Mouse (Mus musculus) small intestine, adult 2 months (tissue): ENCODE measurements around the gene Rgsl1. TPM values are rescaled to one million over a fixed set of nuclear protein-coding genes. Genes with fewer than 3 reads are reported as not detected.

ENCODE experiments used
- H3K27ac ChIP-seq: fragments of 200-500 bp; 2 replicates; pipeline ENCODE4 v1.5.1; 2012; ENCODE audit warnings: low read depth, low read length, control low read depth, inconsistent platforms; ENCODE audit not compliant: insufficient read depth
- H3K27me3 ChIP-seq: fragments of 200-500 bp; 2 replicates; pipeline ENCODE4 v1.6.1; 2012; ENCODE audit warnings: mild to moderate bottlenecking, moderate library complexity, low read length, inconsistent platforms; ENCODE audit not compliant: control insufficient read depth, insufficient read depth
- H3K36me3 ChIP-seq: fragments of 200-500 bp; 2 replicates; pipeline ENCODE4 v1.6.1; 2012; ENCODE audit warnings: mild to moderate bottlenecking, low read length, control low read depth, inconsistent platforms; ENCODE audit not compliant: control insufficient read depth, insufficient read depth
- H3K4me1 ChIP-seq: fragments of 200-500 bp; 2 replicates; pipeline ENCODE4 v1.6.1; 2012; ENCODE audit warnings: low read length, inconsistent platforms, mixed read lengths; ENCODE audit not compliant: control insufficient read depth, insufficient read depth, insufficient read length
- H3K4me3 ChIP-seq: fragments of 200-500 bp; 2 replicates; pipeline ENCODE4 v1.5.1; 2012; ENCODE audit warnings: low read depth, mild to moderate bottlenecking, control low read depth, inconsistent platforms, low read length, moderate library complexity
- CTCF ChIP-seq: fragments of 200-500 bp; IDR thresholded peaks from 2 replicates; pipeline ENCODE4 v1.5.1; 2012; ENCODE audit warnings: low read depth, mild to moderate bottlenecking, control low read depth, inconsistent platforms, low read length, moderate library complexity, mixed read lengths; ENCODE audit not compliant: insufficient replicate concordance, insufficient read length; ENCODE audit errors: extremely low read depth
- POLR2A ChIP-seq: fragments of 200-500 bp; IDR thresholded peaks from 2 replicates; pipeline ENCODE4 v1.6.1; 2012; ENCODE audit warnings: low read depth, mild to moderate bottlenecking, control low read depth, inconsistent platforms, low read length, moderate library complexity
- WGBS: fragments of 180-500 bp; shearing (Covaris S2); methylation state at CpG from one replicate; pipeline ENCODE4 v1.1.7; 2018; 5-methylcytosine and 5-hydroxymethylcytosine counted together
- polyA plus RNA-seq: library from polyadenylated mRNA; depleted of rRNA; stranded (reverse); fragments of >200 nt; gene quantifications from 2 replicates; pipeline ENCODE4 v1.2.3, GENCODE M21; 2012

Rgsl1 gene
- polyA plus RNA-seq, 1 experiment, result not detected

DNA sequence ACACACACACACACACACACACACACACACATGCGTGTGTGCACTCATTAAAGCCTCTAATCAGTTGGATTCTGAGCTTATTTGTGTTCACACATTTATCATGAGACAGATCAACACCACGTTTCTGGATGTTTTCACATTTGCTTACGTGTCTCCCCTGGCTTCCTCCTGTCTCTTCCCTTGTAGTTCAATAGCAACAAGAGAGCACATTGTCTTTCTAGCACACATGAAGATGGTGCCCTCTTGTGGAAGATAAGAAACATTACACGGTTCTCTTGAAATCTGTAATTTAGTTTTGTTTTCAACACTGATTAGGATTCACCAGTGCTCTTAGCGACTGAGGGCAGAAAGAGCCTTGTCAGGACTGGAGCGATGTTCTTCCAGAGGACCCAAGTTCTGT is 2.9 kb upstream of the Rgsl1 start:
- Histone ChIP-seq H3K4me1 (no peaks in the 10 kb centered on the region), H3K27me3 (no peaks in the 10 kb centered on the region), H3K27ac (no peak overlapping the region), H3K4me3 (no peak overlapping the region), H3K36me3 (no peaks in the 10 kb centered on the region)
- TF ChIP-seq POLR2A, result no peak
- TF ChIP-seq CTCF, result peak; percentile 34; the same call in 1 of the 2 replicates
- 20% methylated on average over 6 of the region's 6 CpGs for WGBS

DNA sequence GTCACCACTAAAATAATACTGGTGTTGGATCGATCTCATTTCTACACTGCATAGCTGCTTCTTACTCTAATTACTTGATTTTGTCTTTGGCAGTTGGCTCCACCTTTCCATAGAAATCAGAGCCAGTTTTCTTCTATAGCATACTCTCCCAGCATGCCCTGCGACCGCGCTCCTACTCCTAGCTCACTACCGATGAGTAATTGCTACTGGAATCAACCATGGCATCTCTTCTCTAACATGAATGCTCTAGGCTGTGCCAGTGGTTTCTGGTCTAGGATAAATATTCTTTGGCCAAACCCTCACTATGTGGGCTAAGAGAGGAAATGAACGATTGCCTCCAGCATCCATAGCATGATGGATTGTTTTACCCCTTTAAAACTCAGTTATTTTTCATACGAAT is 2.5 kb upstream of the Rgsl1 start:
- Histone ChIP-seq H3K27me3 (no peaks in the 10 kb centered on the region), H3K36me3 (no peaks in the 10 kb centered on the region), H3K27ac (no peak overlapping the region), H3K4me3 (no peak overlapping the region), H3K4me1 (no peaks in the 10 kb centered on the region)
- WGBS, result 84% methylated on average over 7 of the region's 7 CpGs
- TF ChIP-seq POLR2A (no peak), CTCF (no peak)

- TF ChIP-seq CTCF (no peak), POLR2A (no peak)
- Histone ChIP-seq H3K27me3 (no peaks in the 10 kb centered on the region), H3K36me3 (no peaks in the 10 kb centered on the region), H3K27ac (no peak overlapping the region), H3K4me1 (no peaks in the 10 kb centered on the region), H3K4me3 (no peak overlapping the region)
- 84% methylated on average over 11 of the region's 11 CpGs for WGBS
Measured at GRCm38 (mm10) chr1:153842121-153842740, 1.7 kb downstream of the Rgsl1 start.

GRCm38 (mm10) chr1:153836036-153836435 is 7.9 kb downstream of the Rgsl1 start:
- Histone ChIP-seq H3K4me3 (no peak overlapping the region), H3K27me3 (no peaks in the 10 kb centered on the region), H3K36me3 (no peaks in the 10 kb centered on the region), H3K4me1 (no peaks in the 10 kb centered on the region), H3K27ac (no peak overlapping the region)
- WGBS, result 49% methylated on average over 4 of the region's 4 CpGs
- TF ChIP-seq CTCF, result no peak
- no peak for TF ChIP-seq POLR2A

GRCm38 (mm10) chr1:153830746-153831145 is 13.2 kb downstream of the Rgsl1 start:
- Histone ChIP-seq H3K4me1 (no peaks in the 10 kb centered on the region), H3K27me3 (no peaks in the 10 kb centered on the region), H3K36me3 (no peaks in the 10 kb centered on the region), H3K27ac (no peak overlapping the region), H3K4me3 (no peak overlapping the region)
- 79% methylated on average over 4 of the region's 4 CpGs for WGBS
- TF ChIP-seq POLR2A, result no peak
- TF ChIP-seq CTCF, result no peak

GRCm38 (mm10) chr1:153820216-153820615 is 23.7 kb downstream of the Rgsl1 start:
- no peak overlapping the region for H3K4me3 ChIP-seq
- no peak overlapping the region for H3K27ac ChIP-seq
- H3K4me1 ChIP-seq, result no peaks in the 10 kb centered on the region
- TF ChIP-seq CTCF, result no peak
- TF ChIP-seq POLR2A, result no peak
- no peaks in the 10 kb centered on the region for H3K36me3 ChIP-seq
- no peaks in the 10 kb centered on the region for H3K27me3 ChIP-seq
- 53% methylated on average over 3 of the region's 3 CpGs for WGBS

DNA sequence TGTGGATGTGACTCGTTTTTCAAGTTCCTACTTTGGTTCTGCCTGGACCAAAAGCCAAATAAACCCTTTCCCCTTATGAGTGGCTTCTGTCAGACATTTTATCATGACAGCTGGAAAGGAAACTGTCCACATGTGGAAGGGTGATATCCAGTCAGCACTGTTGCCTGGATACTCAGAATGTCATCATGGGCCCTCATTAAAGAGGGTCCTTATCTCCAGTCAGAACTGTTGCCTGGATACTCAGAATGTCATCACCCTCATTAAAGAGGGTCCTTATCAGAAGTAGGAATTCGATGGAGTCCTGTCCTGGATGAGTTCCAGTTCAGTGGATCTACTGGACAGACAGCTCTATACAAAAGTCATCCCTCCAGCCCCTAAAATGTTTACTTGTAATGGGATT is 29.7 kb downstream of the Rgsl1 start:
- 16% methylated on average over 2 of the region's 2 CpGs for WGBS
- H3K36me3 ChIP-seq, result no peaks in the 10 kb centered on the region
- no peak overlapping the region for H3K27ac ChIP-seq
- no peak overlapping the region for H3K4me3 ChIP-seq
- H3K4me1 ChIP-seq, result no peaks in the 10 kb centered on the region
- TF ChIP-seq POLR2A (no peak), CTCF (no peak)
- no peaks in the 10 kb centered on the region for H3K27me3 ChIP-seq
